Mouse (Mus musculus): ENCODE data around the gene Olfr275.
"Not testable (repeated sequence)": the region's sequence is repeated elsewhere in the genome, so short reads cannot be mapped to it uniquely, and the experiment has no call there.

Gene Olfr275

DNA sequence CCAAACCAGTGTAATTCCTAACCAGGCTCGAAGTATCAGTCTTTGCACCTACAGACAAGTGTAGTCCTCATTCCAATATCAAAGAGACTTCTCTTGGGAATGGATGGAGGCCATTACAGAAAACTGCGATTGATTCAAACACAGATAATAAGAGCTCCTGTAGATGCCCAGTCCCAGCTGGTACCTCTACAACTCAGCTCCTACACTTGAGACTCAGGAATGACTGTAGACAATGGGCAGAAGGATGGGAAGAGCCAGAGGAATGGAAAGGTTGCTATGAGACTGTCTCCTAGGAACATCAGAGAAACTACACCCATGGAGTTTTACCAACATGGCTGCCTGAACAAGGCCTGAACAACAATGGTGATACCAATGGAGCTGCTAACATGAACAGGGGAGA is at the start of gene Olfr275:
TSS of gene Olfr275 (plus strand) at position 301 of the 400 bp plus-strand sequence.
- DNase-seq (ENCODE audit: low spot score in 2 of 2) = no peak

DNA sequence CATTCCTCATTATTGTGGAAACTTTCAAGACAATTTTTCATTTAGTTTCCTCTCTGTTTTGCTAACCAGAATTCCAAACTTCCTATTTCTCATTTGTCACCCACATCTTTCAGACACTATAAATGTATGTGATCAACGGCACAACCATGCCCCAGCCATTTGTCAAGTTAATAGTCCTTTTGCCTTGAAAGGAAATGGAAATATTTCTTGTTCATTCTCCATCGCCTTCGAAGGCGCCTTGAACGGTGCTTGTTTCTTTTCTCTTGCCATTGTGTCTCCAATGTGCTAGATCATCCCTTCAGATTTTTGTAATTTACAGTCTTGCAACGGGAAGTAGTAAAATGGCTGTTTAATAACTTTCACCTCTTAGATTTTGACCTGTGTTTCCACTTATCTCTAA is 48.8 kb upstream of the Olfr275 start:
- DNase-seq (ENCODE audit: low spot score in 2 of 2) = no peak

DNA sequence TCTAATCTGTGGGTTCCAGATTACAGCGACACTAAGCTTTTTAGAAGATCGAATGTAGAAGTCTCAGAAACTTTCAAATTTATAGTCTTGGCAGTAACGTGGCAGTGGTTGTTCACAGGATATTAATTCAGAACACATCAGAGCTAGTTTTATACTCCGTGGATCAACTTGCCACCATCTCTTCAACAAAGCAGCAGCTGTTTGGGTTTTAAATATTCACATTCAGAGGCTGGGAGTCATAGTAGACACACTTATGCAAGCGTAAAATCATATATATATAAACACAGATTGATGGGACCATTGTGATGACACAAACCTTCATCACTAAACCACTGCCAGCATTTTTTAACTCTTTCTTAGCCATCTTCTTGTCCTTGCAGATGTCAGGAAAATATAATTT is 42.2 kb upstream of the Olfr275 start:
- DNase-seq (ENCODE audit: low spot score in 2 of 2) = no peak

DNA sequence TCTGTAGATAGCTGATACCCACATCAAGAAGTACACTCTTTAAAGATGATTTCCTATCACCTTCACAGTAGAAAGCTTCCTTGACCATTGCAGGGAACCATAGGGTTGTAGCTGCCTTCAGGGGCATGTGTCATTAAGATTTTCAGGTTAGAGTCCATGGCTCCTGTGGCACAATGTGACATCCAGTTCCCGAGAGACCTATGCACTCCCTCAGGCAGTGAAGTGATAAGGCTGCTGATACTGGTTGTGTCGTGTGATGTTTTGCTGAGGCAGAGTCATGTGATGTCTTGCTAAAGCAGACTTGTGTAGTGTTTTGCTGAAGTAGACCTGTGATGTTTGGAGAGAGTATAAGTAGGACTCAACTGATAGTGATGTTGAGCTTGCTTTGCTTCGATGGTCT is 14.4 kb upstream of the Olfr275 start:
- no peak for DNase-seq (ENCODE audit: low spot score in 2 of 2)

DNA sequence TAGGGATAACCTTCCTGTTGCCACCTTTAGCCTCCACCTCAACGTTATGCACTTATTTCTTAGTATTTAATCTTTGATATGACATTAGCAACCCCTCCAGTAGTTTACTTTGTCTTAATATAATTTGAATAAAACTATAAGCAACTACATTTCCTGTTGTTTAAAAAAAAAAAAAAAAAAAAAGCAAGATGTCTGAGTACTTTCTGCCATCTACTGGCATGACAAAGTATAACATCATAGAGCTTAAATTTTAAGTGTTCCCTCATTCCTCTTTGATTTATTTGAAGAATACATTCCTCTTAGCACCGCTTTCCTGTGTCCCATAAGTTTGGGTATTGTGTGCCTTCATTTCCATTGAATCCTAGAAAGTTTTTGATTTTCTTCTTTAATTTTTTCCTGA is 2.5 kb upstream of the Olfr275 start:
- DNase-seq (ENCODE audit: low spot score in 2 of 2) = no peak

DNA sequence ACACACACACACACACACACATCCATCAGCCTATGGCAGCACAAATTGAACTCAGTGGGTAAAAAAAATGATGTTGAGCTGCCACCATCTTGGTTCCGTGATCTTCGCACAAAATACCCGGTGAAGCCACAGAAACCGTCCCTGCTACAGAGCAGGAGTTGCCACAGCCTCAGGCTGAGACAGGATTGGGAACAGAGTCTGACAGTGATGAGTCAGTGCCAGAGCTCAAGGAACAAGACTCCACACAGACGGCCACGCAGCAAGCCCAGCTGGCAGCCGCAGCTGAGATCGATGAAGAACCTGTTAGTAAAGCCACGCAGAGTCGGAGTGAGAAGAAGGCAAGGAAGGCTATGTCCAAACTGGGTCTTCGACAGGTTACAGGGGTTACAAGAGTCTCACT is 7.0 kb downstream of the Olfr275 start:
- no peak for DNase-seq (ENCODE audit: low spot score in 2 of 2)

DNA sequence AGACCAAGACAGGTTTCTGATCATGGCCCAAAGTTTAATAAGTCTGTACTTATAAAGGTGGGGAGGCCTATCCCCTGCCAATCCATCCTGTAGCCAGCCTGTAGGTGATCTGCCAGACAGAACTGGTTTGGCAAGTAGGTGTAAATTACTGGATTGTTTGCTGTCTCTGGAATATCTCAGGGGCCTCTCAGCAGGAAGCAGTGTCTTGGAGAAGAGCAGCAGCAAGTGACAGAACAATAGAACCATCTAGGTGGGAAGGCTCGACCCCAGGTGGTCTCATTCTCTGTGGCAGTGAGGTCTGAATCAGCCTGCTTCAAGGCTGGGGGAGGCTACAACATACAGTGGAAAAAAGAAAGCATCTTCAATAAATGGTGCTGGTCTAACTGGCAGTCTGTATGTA is 31.0 kb downstream of the Olfr275 start:
- DNase-seq (ENCODE audit: low spot score in 2 of 2) = not testable (repeated sequence)

DNA sequence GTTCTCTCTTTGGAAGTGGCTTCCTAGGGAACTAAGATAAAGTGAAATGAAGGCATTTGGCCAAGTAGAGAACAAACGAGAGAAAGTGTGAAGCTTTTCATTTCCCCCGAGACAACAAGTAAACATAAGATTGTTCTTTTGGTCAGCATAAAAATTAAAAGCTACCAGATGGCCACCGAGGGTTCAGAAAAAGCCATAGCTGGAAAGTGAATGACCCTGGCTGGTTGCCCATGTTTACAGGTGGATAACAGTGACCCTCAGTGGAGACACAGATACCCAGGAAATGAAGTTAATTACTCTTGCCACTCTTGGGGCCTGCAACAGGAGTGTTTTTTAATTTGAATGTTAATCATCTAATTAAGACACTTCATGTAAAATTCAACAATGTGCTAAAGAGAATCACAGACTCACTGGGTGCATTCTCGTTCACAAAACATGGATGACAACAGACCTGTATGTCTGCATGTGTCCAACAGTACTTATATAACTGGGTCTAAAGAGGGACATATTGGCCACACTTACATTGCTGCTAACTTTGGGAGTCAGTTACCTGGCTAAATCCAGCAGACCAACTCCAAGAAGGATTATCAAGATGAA is 34.7 kb downstream of the Olfr275 start:
- no peak for DNase-seq (ENCODE audit: low spot score in 2 of 2)

DNA sequence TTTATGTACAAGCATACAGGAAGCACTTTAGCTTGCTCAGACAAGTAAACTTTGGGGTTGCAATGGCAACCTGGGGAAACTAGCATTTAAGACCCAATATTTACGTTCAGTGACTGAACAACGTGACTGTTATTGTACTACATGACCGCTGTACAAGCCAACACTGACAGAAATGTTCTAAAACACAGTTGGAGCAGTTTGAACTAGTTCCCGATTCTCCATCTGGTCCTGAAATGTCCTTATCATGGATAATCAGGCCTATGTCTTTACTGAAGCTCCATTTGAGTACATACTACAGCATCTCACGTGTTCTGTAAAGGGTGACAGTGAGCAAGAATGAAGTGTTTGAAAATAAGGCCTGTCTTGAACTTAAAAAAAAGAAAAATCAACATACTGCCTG is 35.3 kb downstream of the Olfr275 start:
- no peak for DNase-seq (ENCODE audit: low spot score in 2 of 2)

DNA sequence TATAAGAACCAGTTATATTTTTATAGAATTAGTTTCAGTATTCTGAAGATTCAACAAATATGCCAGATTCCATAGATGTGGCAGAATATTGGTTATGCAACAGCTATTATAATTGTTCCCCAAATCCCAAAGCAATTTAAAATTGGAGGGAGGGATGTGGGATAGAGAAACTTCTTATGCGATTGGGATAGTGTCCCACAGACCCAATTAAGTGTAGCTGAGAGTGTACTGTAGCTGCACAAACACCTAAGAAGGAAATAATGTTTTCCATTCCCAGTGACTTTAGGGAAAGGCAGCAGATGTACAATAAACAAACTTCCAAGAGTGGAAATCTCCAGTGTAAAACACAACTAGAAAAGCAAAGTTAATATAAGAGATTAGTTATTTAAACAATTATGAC is 44.7 kb downstream of the Olfr275 start, which contains the start of gene Olfr273:
TSS of gene Olfr273 (minus strand) at position 101 of the 400 bp plus-strand sequence.
- DNase-seq (ENCODE audit: low spot score in 2 of 2) = no peak

DNA sequence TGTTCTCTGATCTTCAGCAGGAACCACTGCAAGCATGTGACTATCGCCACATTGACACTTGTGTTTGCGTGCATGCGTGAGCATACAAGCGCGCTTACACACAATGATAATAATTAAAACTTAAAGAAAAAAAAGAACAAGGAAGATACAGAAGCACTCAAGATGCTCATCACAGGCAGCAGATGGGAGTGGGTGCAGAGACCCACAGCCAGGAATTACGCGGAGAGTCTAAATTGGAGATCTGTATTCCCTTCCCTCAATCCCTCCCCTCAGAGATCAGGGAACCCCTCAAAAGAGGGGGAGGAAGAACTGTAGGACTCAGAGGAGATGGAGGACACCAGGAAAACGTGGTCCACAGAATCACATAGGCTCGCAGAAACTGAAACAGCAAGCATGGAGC is 49.8 kb downstream of the Olfr275 start:
- no peak for DNase-seq (ENCODE audit: low spot score in 2 of 2)
